Mouse (Mus musculus) limb, embryonic 13.5 days (tissue): Measurements from ENCODE around the gene Aftph. TPM values are rescaled to one million over a fixed set of nuclear protein-coding genes. Genes with fewer than 3 reads are reported as not detected.

Source experiments
- ATAC-seq: fragments of 200-750 bp; cut with Nextera tagmentation; 2 replicates; pipeline ENCODE4 v1.8.0; 2017; ENCODE audit warnings: low read depth, moderate number of reproducible peaks, moderate TSS enrichment; ENCODE audit not compliant: low FRiP score
- H3K27ac ChIP-seq: fragments of 300-500 bp; sonication (generic); 2 replicates; pipeline ENCODE4 v1.5.1; 2015; ENCODE audit warnings: inconsistent platforms, mild to moderate bottlenecking, moderate library complexity
- H3K27me3 ChIP-seq: fragments of 300-500 bp; sonication (generic); 2 replicates; pipeline ENCODE4 v1.6.1; 2015; ENCODE audit warnings: mild to moderate bottlenecking, inconsistent platforms
- H3K36me3 ChIP-seq: fragments of 300-500 bp; sonication (generic); 2 replicates; pipeline ENCODE4 v1.6.1; 2015; ENCODE audit warnings: inconsistent platforms, mild to moderate bottlenecking, moderate library complexity
- H3K4me1 ChIP-seq: fragments of 300-500 bp; sonication (generic); 2 replicates; pipeline ENCODE4 v1.6.1; 2015; ENCODE audit warnings: inconsistent platforms
- H3K4me2 ChIP-seq: fragments of 300-500 bp; sonication (generic); replicated peaks from 2 replicates; pipeline ENCODE4 v1.6.1; 2015; ENCODE audit warnings: inconsistent platforms, mild to moderate bottlenecking, moderate library complexity
- H3K4me3 ChIP-seq: fragments of 300-500 bp; sonication (generic); 2 replicates; pipeline ENCODE4 v1.5.1; 2015; ENCODE audit warnings: moderate library complexity, mild to moderate bottlenecking, inconsistent platforms
- H3K9ac ChIP-seq: fragments of 300-500 bp; sonication (generic); 2 replicates; pipeline ENCODE4 v1.6.1; 2015; ENCODE audit warnings: mild to moderate bottlenecking, inconsistent platforms
- H3K9me3 ChIP-seq: fragments of 300-500 bp; sonication (generic); 2 replicates; pipeline ENCODE4 v1.6.1; 2016; ENCODE audit warnings: inconsistent platforms
- WGBS: fragments of 180-500 bp; shearing (Covaris S2); methylation state at CpG from one replicate; pipeline ENCODE4 v1.1.7; 2015; 5-methylcytosine and 5-hydroxymethylcytosine counted together
- polyA plus RNA-seq: library from polyadenylated mRNA; unstranded; fragments of >200 nt; fragmentation: Nextera tagmentation; extraction: Ambion mirVana; gene quantifications from 2 replicates; pipeline ENCODE4 v1.2.1, GENCODE M21; 2015

The Aftph gene
- 17.0 and 19.6 TPM in 2 replicates for polyA plus RNA-seq

GRCm38 (mm10) chr11:20741201-20742100 lies at the start of gene Aftph:
Gene Aftph (minus strand): TSS chr11:20741589.
- Histone ChIP-seq H3K36me3 (no peaks in the 10 kb centered on the region), H3K27ac (peak within 1 kb of the TSS; percentile 85), H3K4me1 (peaks cover 5% of the 10 kb centered on the region), H3K27me3 (no peaks in the 10 kb centered on the region), H3K4me3 (peak within 1 kb of the TSS; percentile 97), H3K4me2 (peak within 1 kb of the TSS; percentile 86), H3K9ac (peak within 1 kb of the TSS; percentile 86), H3K9me3 (no peaks in the 10 kb centered on the region)
- WGBS, result under 1% methylated on average over 65 of the region's 81 CpGs
- peak; percentile 99 for ATAC-seq

GRCm38 (mm10) chr11:20789015-20789414 lies 47.6 kb upstream of the Aftph start:
- Histone ChIP-seq H3K9ac (no peak overlapping the region), H3K9me3 (peaks cover 13% of the 10 kb centered on the region), H3K4me3 (no peak overlapping the region), H3K4me2 (no peak overlapping the region), H3K4me1 (peaks cover 12% of the 10 kb centered on the region), H3K27ac (no peak overlapping the region), H3K27me3 (peaks cover 12% of the 10 kb centered on the region; the same call in 1 of the 2 replicates), H3K36me3 (no peaks in the 10 kb centered on the region)
- peak; percentile 66; the same call in 1 of the 2 replicates for ATAC-seq
- WGBS, result 32% methylated on average over 1 of the region's 1 CpGs

GRCm38 (mm10) chr11:20788070-20788469 lies 46.7 kb upstream of the Aftph start:
- Histone ChIP-seq H3K9me3 (peaks cover 14% of the 10 kb centered on the region), H3K36me3 (no peaks in the 10 kb centered on the region), H3K27ac (no peak overlapping the region), H3K9ac (no peak overlapping the region), H3K4me1 (peaks cover 12% of the 10 kb centered on the region), H3K27me3 (peaks cover 4% of the 10 kb centered on the region; the same call in 1 of the 2 replicates), H3K4me3 (no peak overlapping the region), H3K4me2 (no peak overlapping the region)
- 67% methylated on average over 3 of the region's 3 CpGs for WGBS
- no peak for ATAC-seq

GRCm38 (mm10) chr11:20786191-20786590 lies 44.8 kb upstream of the Aftph start:
- Histone ChIP-seq H3K4me3 (no peak overlapping the region), H3K27ac (no peak overlapping the region), H3K4me1 (peaks cover 12% of the 10 kb centered on the region), H3K9ac (no peak overlapping the region), H3K9me3 (peaks cover 14% of the 10 kb centered on the region), H3K27me3 (no peaks in the 10 kb centered on the region), H3K36me3 (no peaks in the 10 kb centered on the region), H3K4me2 (no peak overlapping the region)
- ATAC-seq, result no peak
- 58% methylated on average over 2 of the region's 2 CpGs for WGBS

- Histone ChIP-seq H3K36me3 (no peaks in the 10 kb centered on the region), H3K4me2 (no peak overlapping the region), H3K9ac (no peak overlapping the region), H3K4me3 (no peak overlapping the region), H3K9me3 (peaks cover 14% of the 10 kb centered on the region), H3K27me3 (no peaks in the 10 kb centered on the region), H3K27ac (no peak overlapping the region), H3K4me1 (peaks cover 12% of the 10 kb centered on the region)
- no peak for ATAC-seq
- 88% methylated on average over 1 of the region's 1 CpGs for WGBS
Measured at GRCm38 (mm10) chr11:20785186-20785585, 43.8 kb upstream of the Aftph start.

GRCm38 (mm10) chr11:20784776-20785175 lies 43.4 kb upstream of the Aftph start:
- ATAC-seq, result no peak
- Histone ChIP-seq H3K27me3 (no peaks in the 10 kb centered on the region), H3K4me3 (no peak overlapping the region), H3K9me3 (peaks cover 14% of the 10 kb centered on the region), H3K4me2 (no peak overlapping the region), H3K36me3 (no peaks in the 10 kb centered on the region), H3K9ac (no peak overlapping the region), H3K27ac (no peak overlapping the region), H3K4me1 (peaks cover 12% of the 10 kb centered on the region)
- 92% methylated on average over 6 of the region's 6 CpGs for WGBS

GRCm38 (mm10) chr11:20783467-20783866 lies 42.1 kb upstream of the Aftph start:
- H3K9ac ChIP-seq, result no peak overlapping the region
- H3K36me3 ChIP-seq, result no peaks in the 10 kb centered on the region
- no peak for ATAC-seq

GRCm38 (mm10) chr11:20782620-20783019 lies 41.2 kb upstream of the Aftph start:
- no peak overlapping the region for H3K4me3 ChIP-seq
- peaks cover 14% of the 10 kb centered on the region for H3K9me3 ChIP-seq
- WGBS, result 64% methylated on average over 2 of the region's 2 CpGs
- no peak for ATAC-seq
- no peak overlapping the region for H3K27ac ChIP-seq
- no peaks in the 10 kb centered on the region for H3K4me1 ChIP-seq
- no peak overlapping the region for H3K9ac ChIP-seq
- H3K36me3 ChIP-seq, result no peaks in the 10 kb centered on the region
- no peaks in the 10 kb centered on the region for H3K27me3 ChIP-seq
- H3K4me2 ChIP-seq, result no peak overlapping the region

More at GRCm38 (mm10) chr11:20783467-20783866, 42.1 kb upstream of the Aftph start:
- no peaks in the 10 kb centered on the region for H3K27me3 ChIP-seq
- no peak overlapping the region for H3K4me3 ChIP-seq
- H3K4me2 ChIP-seq, result no peak overlapping the region
- 0 out of 2 replicates have a peak, but pooled peaks cover 4% of the 10 kb centered on the region for H3K4me1 ChIP-seq
- H3K9me3 ChIP-seq, result peaks cover 14% of the 10 kb centered on the region
- 100% methylated on average over 1 of the region's 1 CpGs for WGBS
- H3K27ac ChIP-seq, result no peak overlapping the region

GRCm38 (mm10) chr11:20780312-20780711 lies 38.9 kb upstream of the Aftph start:
- 80% methylated on average over 4 of the region's 4 CpGs for whole genome bisulfite sequencing
- ATAC-seq, result no peak
- no peak overlapping the region for H3K4me2 ChIP-seq
- no peak overlapping the region for H3K27ac ChIP-seq
- H3K27me3 ChIP-seq, result no peaks in the 10 kb centered on the region
- peaks cover 13% of the 10 kb centered on the region for H3K9me3 ChIP-seq
- no peaks in the 10 kb centered on the region for H3K36me3 ChIP-seq
- no peak overlapping the region for H3K4me3 ChIP-seq
- no peak overlapping the region for H3K9ac ChIP-seq
- H3K4me1 ChIP-seq, result no peaks in the 10 kb centered on the region

GRCm38 (mm10) chr11:20778861-20779563 lies 37.6 kb upstream of the Aftph start:
- Histone ChIP-seq H3K27me3 (no peaks in the 10 kb centered on the region), H3K9me3 (peaks cover under 1% of the 10 kb centered on the region; the same call in 1 of the 2 replicates), H3K4me3 (no peak overlapping the region), H3K9ac (no peak overlapping the region), H3K27ac (no peak overlapping the region), H3K4me1 (no peaks in the 10 kb centered on the region), H3K36me3 (no peaks in the 10 kb centered on the region), H3K4me2 (no peak overlapping the region)
- ATAC-seq, result no peak
- 76% methylated on average over 3 of the region's 3 CpGs for WGBS

GRCm38 (mm10) chr11:20778298-20778697 lies 36.9 kb upstream of the Aftph start:
- Histone ChIP-seq H3K9me3 (no peaks in the 10 kb centered on the region), H3K4me2 (no peak overlapping the region)
- no peak for ATAC-seq

GRCm38 (mm10) chr11:20776668-20777067 lies 35.3 kb upstream of the Aftph start:
- no peak overlapping the region for H3K4me2 ChIP-seq
- H3K9me3 ChIP-seq, result no peaks in the 10 kb centered on the region
- no peaks in the 10 kb centered on the region for H3K36me3 ChIP-seq
- no peaks in the 10 kb centered on the region for H3K27me3 ChIP-seq
- ATAC-seq, result no peak
- H3K27ac ChIP-seq, result no peak overlapping the region
- H3K4me1 ChIP-seq, result peaks cover 7% of the 10 kb centered on the region; the same call in 1 of the 2 replicates
- H3K4me3 ChIP-seq, result no peak overlapping the region
- H3K9ac ChIP-seq, result no peak overlapping the region

More at GRCm38 (mm10) chr11:20778298-20778697, 36.9 kb upstream of the Aftph start:
- Histone ChIP-seq H3K36me3 (no peaks in the 10 kb centered on the region), H3K9ac (no peak overlapping the region), H3K27ac (no peak overlapping the region), H3K4me1 (no peaks in the 10 kb centered on the region), H3K4me3 (no peak overlapping the region), H3K27me3 (no peaks in the 10 kb centered on the region)
- 66% methylated on average over 1 of the region's 1 CpGs for WGBS
